Mouse (Mus musculus) left cerebral cortex, postnatal 25 days (tissue): ENCODE data around the gene Fam151b. TPM values are rescaled to one million over a fixed set of nuclear protein-coding genes. Genes with fewer than 3 reads are reported as not detected.
A peak's percentile ranks its signal among the peaks of the same experiment; 100 is the strongest.

Experiments used
- DNase-seq, 2 experiments: peaks; one replicate each; pipeline ENCODE4 v3.0.0; 2022; ENCODE audit warnings: low spot score in 2 of 2, mixed read lengths in 1 of 2
- intact Hi-C: fragments of 180-260 bp; cut with DNase I; formaldehyde crosslinking; loops from one replicate; pipeline ENCODE4 v1.15.1; 2025
- total RNA-seq, 2 experiments: library from RNA; stranded (reverse); gene quantifications; 2 replicates each; pipeline ENCODE4 v1.2.3; 2021

Fam151b gene
- total RNA-seq, 2 experiments from 2014 or later = 10.6 to 11.2 TPM

DNA sequence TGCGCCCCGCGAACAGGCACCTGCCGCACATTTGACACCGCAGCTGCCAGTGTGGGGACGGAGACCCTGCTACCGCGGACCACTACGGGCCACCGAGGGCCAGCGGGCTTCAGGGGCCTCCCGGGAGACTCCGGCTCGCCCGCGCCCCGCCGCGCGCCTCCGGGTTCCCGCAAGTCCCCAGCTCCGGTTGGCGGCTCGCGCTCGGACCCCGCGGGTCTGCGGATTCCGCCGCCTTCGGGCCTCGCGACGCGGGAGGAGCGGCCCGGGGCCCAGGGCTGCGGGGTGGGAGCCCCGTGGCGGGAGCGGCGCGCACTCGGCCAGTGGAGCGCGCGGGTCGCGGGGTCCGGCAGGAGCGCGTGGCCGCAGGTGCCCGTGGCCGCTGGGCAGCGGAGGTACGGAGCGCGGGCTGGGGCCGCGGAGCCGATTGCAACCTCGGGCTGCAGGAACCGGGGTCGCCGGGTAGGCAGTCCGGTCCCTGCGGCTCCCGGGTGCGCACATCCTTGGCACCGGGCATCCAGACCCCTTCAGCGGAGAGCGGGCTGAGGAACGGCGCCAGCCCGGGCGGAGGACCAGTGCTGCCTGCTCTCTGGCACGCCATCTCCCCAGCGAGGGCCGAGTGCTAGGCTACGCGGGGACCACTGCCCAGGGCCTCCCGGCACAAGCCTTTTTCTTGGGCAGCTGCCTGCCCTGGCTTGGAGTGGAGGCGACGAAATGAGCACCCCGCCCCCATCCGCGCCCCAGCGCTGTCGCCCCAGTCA lies 57.3 kb downstream of the Fam151b start:
- intact Hi-C loops = loop anchor here (5.0 kb wide), 1 partner anchor 69 kb away; the partner anchor contains the start of gene Msh3
- peak; percentile 17 to 28 for DNase-seq

DNA sequence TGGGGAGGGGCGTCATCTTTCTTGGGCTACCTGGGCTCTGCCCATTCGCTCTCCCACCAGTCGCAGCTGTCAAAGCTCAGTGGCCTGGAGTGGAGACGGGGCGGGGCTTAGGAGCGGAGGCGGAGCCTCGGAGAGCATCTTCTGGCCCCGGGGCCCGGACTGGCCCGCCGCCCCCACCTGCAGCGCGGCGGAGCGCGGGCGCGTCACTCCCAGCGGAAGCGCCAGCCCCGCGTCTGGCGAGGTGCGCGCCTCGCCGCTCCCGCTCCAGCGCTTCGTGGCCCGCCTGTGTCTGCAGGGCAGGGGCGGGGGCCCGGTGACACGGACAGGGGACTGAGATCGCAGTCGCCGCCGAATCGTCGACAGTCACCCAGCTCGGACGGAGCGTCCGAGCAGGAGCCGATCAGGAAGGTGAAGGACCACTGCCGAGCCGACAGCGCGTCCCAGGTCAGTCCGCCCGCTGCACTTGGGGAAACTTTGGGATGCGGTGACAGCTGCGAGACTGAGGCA lies 58.0 kb downstream of the Fam151b start, which contains the start of gene Ankrd34b:
Gene Ankrd34b (plus strand): TSS at position 139 of the 507 bp plus-strand sequence.
- intact Hi-C loops = loop anchor here (5.0 kb wide), 1 partner anchor 69 kb away; the partner anchor contains the start of gene Msh3
- peak; percentile 64 to 65 for DNase-seq

DNA sequence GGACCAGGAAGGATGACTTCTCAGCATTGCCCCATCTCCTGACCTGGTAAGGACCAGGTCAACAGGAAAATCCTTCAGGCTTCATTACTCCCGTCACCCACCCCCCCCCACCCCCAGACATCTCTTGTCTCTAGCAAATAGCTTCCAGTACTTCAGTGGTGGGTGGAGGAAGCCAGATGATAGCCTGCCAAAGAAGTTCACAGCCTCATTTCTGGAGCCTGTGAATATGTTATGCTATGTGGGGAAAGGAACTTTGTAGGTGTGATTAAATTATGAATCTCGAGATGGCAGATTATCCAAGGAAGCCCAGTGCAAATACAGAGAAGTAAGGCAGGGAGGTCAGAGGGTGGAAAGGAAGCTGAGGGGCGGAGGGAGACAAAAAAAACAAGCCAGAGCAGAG lies 60.1 kb downstream of the Fam151b start:
- intact Hi-C loops = no loop called here
- peak in 1 of 2 experiments; percentile 55 for DNase-seq

DNA sequence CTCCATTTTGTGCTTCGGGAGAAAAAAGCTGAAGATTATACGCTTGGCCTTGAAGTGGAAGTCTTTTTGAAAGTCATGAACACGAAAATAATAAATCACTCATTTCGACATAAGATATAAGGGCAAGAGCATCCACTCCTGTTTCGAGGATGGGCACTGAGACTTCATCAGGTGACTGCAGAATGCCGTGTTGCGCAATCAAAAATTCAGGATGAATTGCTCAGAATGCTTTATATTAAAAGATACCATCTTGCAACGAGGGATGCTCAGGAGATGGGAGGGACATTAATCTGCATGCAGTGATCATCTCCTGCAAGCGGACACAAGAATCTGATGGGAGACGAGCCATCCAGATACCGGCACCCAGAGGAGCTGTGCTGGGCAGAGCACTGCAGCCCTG lies 64.2 kb downstream of the Fam151b start:
- intact Hi-C loops = no loop called here

DNA sequence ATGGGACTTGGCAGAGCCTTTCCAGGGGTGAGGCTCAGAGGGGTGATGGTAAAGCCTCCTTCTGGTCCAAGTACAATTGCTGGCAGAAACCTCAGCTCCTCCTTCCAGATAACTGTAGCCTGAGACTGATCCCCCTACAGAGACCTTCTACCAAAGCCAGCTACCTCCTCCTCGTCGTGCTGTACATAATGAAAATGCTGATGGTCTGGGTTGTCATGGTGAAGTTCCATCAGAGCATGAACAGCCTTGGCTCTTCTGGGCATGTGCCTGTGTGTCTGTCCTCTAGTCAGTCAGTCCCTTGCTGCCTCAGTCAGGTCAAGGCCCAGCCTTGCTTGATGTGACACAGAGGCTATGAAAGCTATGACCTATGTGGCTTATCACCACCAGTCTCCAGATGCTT lies 73.3 kb downstream of the Fam151b start:
- no peak for DNase-seq
- intact Hi-C loops = no loop called here

More for the DNA sequence above, 64.2 kb downstream of the Fam151b start:
- DNase-seq = no peak

DNA sequence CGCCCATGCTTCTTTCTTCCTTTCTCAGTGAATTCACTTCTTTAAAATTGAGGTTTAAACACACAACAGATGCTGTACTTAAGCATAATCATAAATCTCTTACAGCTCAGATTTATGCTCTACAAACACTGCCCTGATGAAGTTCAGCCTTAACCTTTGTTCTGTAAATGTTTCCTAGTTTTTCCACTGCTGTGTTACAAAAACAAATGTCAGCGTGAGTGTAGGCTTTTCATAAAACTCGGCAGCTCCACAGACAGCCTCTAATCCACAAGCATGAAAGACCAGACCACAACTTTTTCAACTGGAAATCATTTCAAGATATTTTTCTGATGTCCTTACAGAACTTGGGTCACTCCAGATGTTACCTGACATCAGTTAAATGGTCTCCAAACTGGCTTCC lies 80.3 kb downstream of the Fam151b start:
- no peak for DNase-seq
- intact Hi-C loops = no loop called here

GRCm38 (mm10) chr13:92402063-92402462 lies 81.8 kb downstream of the Fam151b start:
- intact Hi-C loops = no loop called here
- no peak for DNase-seq

Other genes with a start within 250 kb of the Fam151b start
- gene Gm20379, start 178.0 kb downstream of the Fam151b start, total RNA-seq = not detected
- gene Dhfr, start 129.3 kb downstream of the Fam151b start, total RNA-seq = 1 to 10 TPM; 1.1 to 1.3 TPM
- gene Msh3, start 129.0 kb downstream of the Fam151b start, total RNA-seq = 10 to 100 TPM; 22.7 to 24.9 TPM
- 10 to 100 TPM; 18.2 to 20.5 TPM for gene Ankrd34b, start 58.1 kb downstream of the Fam151b start, total RNA-seq
- gene Zfyve16, start 46.9 kb upstream of the Fam151b start, total RNA-seq = 10 to 100 TPM; 17.0 to 18.6 TPM
- gene Spz1, start 92.2 kb upstream of the Fam151b start, total RNA-seq = not detected
- gene Serinc5, start 127.1 kb upstream of the Fam151b start, total RNA-seq = 10 to 100 TPM; 56.3 to 71.3 TPM